Mouse (Mus musculus) testis, adult 2 months (tissue): ENCODE results near the gene Auts2.

Source experiments
- CTCF ChIP-seq: fragments of 200-500 bp; IDR thresholded peaks from 2 replicates; pipeline ENCODE4 v1.5.1; 2012; ENCODE audit warnings: low read depth, mild to moderate bottlenecking, inconsistent platforms, low read length, moderate library complexity; ENCODE audit not compliant: control insufficient read depth, insufficient read depth, insufficient replicate concordance
- POLR2A ChIP-seq: fragments of 200-500 bp; IDR thresholded peaks from 2 replicates; pipeline ENCODE4 v1.6.1; 2012; ENCODE audit warnings: low read depth, mild to moderate bottlenecking, inconsistent platforms, low read length, moderate library complexity; ENCODE audit not compliant: control insufficient read depth

- no peak for TF ChIP-seq POLR2A
- no peak for TF ChIP-seq CTCF
Measured at GRCm38 (mm10) chr5:132357726-132358125, 185.4 kb downstream of the Auts2 start.
